Mouse (Mus musculus) MEL (cell line): ENCODE results near the gene Tec. TPM values are rescaled to one million over a fixed set of nuclear protein-coding genes. Genes with fewer than 3 reads are reported as not detected.
A peak's percentile ranks its signal among the peaks of the same experiment; 100 is the strongest.

Source experiments
- DNase-seq: peaks from one replicate; pipeline ENCODE4 v3.0.0; 2011; ENCODE audit warnings: low read depth, low spot score
- H3K27ac ChIP-seq: 2 replicates; pipeline ENCODE4 v1.5.1; 2012; ENCODE audit warnings: low read depth, mild to moderate bottlenecking, control low read depth, low read length, moderate library complexity; ENCODE audit not compliant: control insufficient read depth
- H3K27me3 ChIP-seq, 2 experiments: fragments of 150-350 bp in 1 of 2; sonication (generic) in 1 of 2; 2 replicates each; pipeline ENCODE4 v1.6.1; 2012; ENCODE audit warnings: low read length in 2 of 2, mild to moderate bottlenecking in 2 of 2, improper control_type of control experiment in 1 of 2, moderate library complexity in 1 of 2; ENCODE audit not compliant: insufficient read depth in 2 of 2, control insufficient read depth in 1 of 2
- H3K36me3 ChIP-seq, 2 experiments: 2 replicates each; pipeline ENCODE4 v1.6.1; 2012 to 2014; ENCODE audit warnings: low read length in 2 of 2, improper control_type of control experiment in 1 of 2, inconsistent platforms in 1 of 2, mild to moderate bottlenecking in 1 of 2; ENCODE audit not compliant: insufficient read depth in 2 of 2, control insufficient read depth in 1 of 2
- H3K4me1 ChIP-seq, 2 experiments: fragments of 150-350 bp in 1 of 2; sonication (generic) in 1 of 2; 2 replicates each; pipeline ENCODE4 v1.6.1; 2012; ENCODE audit warnings: low read length in 2 of 2, improper control_type of control experiment in 1 of 2, mild to moderate bottlenecking in 1 of 2; ENCODE audit not compliant: insufficient read depth in 2 of 2, control insufficient read depth in 1 of 2
- H3K4me3 ChIP-seq, 2 experiments: fragments of 150-350 bp in 1 of 2; sonication (generic) in 1 of 2; 2 replicates each; pipeline ENCODE4 v1.5.1; 2012; ENCODE audit warnings: low read depth in 2 of 2, low read length in 2 of 2, mild to moderate bottlenecking in 2 of 2, moderate library complexity in 2 of 2, control low read depth in 1 of 2, improper control_type of control experiment in 1 of 2; ENCODE audit not compliant: control insufficient read depth in 1 of 2, insufficient read depth in 1 of 2
- H3K79me2 ChIP-seq: 2 replicates; pipeline ENCODE4 v1.6.1; 2012; ENCODE audit warnings: mild to moderate bottlenecking, low read length, moderate library complexity; ENCODE audit not compliant: control insufficient read depth, poor library complexity, insufficient read depth
- H3K9ac ChIP-seq: 2 replicates; pipeline ENCODE4 v1.6.1; 2012; ENCODE audit warnings: low read depth, mild to moderate bottlenecking, control low read depth, low read length, moderate library complexity; ENCODE audit not compliant: control insufficient read depth, poor library complexity, severe bottlenecking
- H3K9me3 ChIP-seq: fragments of 150-350 bp; sonication (generic); replicated peaks from 2 replicates; pipeline ENCODE4 v1.6.1; 2012; ENCODE audit warnings: mild to moderate bottlenecking, low read length, improper control_type of control experiment, moderate library complexity; ENCODE audit not compliant: insufficient read depth
- BHLHE40 ChIP-seq: IDR thresholded peaks from 2 replicates; pipeline ENCODE4 v1.6.1; 2012; ENCODE audit warnings: low read depth, mild to moderate bottlenecking, inconsistent platforms, low read length, improper control_type of control experiment, borderline replicate concordance
- CHD1 ChIP-seq: IDR thresholded peaks from 2 replicates; pipeline ENCODE4 v1.6.1; 2012; ENCODE audit warnings: low read depth, mild to moderate bottlenecking, inconsistent platforms, low read length, improper control_type of control experiment
- CHD2 ChIP-seq: IDR thresholded peaks from 2 replicates; pipeline ENCODE4 v1.6.1; 2011; ENCODE audit warnings: low read length, improper control_type of control experiment
- E2F4 ChIP-seq: IDR thresholded peaks from 2 replicates; pipeline ENCODE4 v1.6.1; 2011; ENCODE audit warnings: low read depth, low read length, improper control_type of control experiment, borderline replicate concordance
- ELF1 ChIP-seq: IDR thresholded peaks from 2 replicates; pipeline ENCODE4 v1.6.1; 2014; ENCODE audit warnings: low read depth, mild to moderate bottlenecking, inconsistent platforms, low read length, improper control_type of control experiment, moderate library complexity
- ETS1 ChIP-seq: IDR thresholded peaks from 2 replicates; pipeline ENCODE4 v1.6.1; 2012; ENCODE audit warnings: low read depth, mild to moderate bottlenecking, inconsistent platforms, low read length, improper control_type of control experiment, moderate library complexity
- GATA1 ChIP-seq: IDR thresholded peaks from 2 replicates; pipeline ENCODE4 v1.6.1; 2011; ENCODE audit warnings: low read depth, low read length, improper control_type of control experiment
- HCFC1 ChIP-seq: IDR thresholded peaks from 2 replicates; pipeline ENCODE4 v1.6.1; 2012; ENCODE audit warnings: low read depth, mild to moderate bottlenecking, inconsistent platforms, low read length, improper control_type of control experiment, moderate library complexity
- JUND ChIP-seq: IDR thresholded peaks from 2 replicates; pipeline ENCODE4 v1.6.1; 2011; ENCODE audit warnings: low read depth, mild to moderate bottlenecking, improper control_type of control experiment, low read length
- MAFK ChIP-seq: IDR thresholded peaks from 2 replicates; pipeline ENCODE4 v1.6.1; 2011; ENCODE audit warnings: low read depth, mild to moderate bottlenecking, low read length, improper control_type of control experiment, borderline replicate concordance
- MAX ChIP-seq: IDR thresholded peaks from 2 replicates; pipeline ENCODE4 v1.6.1; 2011; ENCODE audit warnings: low read length, improper control_type of control experiment
- MAZ ChIP-seq: IDR thresholded peaks from 2 replicates; pipeline ENCODE4 v1.6.1; 2012; ENCODE audit warnings: low read depth, mild to moderate bottlenecking, inconsistent platforms, low read length, improper control_type of control experiment
- MEF2A ChIP-seq: IDR thresholded peaks from 2 replicates; pipeline ENCODE4 v1.6.1; 2014; ENCODE audit warnings: low read depth, mild to moderate bottlenecking, inconsistent platforms, low read length, improper control_type of control experiment; ENCODE audit not compliant: poor library complexity, insufficient replicate concordance, severe bottlenecking; ENCODE audit errors: extremely low read depth
- MXI1 ChIP-seq: IDR thresholded peaks from 2 replicates; pipeline ENCODE4 v1.6.1; 2011; ENCODE audit warnings: mild to moderate bottlenecking, low read depth, low read length, improper control_type of control experiment
- MYB ChIP-seq: IDR thresholded peaks from 2 replicates; pipeline ENCODE4 v1.6.1; 2011; ENCODE audit warnings: mild to moderate bottlenecking, low read depth, low read length, improper control_type of control experiment
- MYC ChIP-seq: IDR thresholded peaks from 2 replicates; pipeline ENCODE4 v1.6.1; 2011; ENCODE audit warnings: low read depth, mild to moderate bottlenecking, low read length, improper control_type of control experiment, moderate library complexity
- NELFE ChIP-seq: IDR thresholded peaks from 2 replicates; pipeline ENCODE4 v1.6.1; 2011; ENCODE audit warnings: low read depth, low read length, improper control_type of control experiment
- POLR2A ChIP-seq, 2 experiments: IDR thresholded peaks; 2 replicates each; pipeline ENCODE4 v1.6.1; 2011 to 2012; ENCODE audit warnings: low read length in 2 of 2, mild to moderate bottlenecking in 2 of 2, control low read depth in 1 of 2, improper control_type of control experiment in 1 of 2, low read depth in 1 of 2, moderate library complexity in 1 of 2; ENCODE audit not compliant: control insufficient read depth in 1 of 2, insufficient read depth in 1 of 2, poor library complexity in 1 of 2
- POLR2AphosphoS2 ChIP-seq: IDR thresholded peaks from 2 replicates; pipeline ENCODE4 v1.6.1; 2011; ENCODE audit warnings: low read length, improper control_type of control experiment
- POLR2AphosphoS5 ChIP-seq: IDR thresholded peaks from 2 replicates; pipeline ENCODE4 v1.6.1; 2012; ENCODE audit warnings: low read depth, borderline replicate concordance, mild to moderate bottlenecking, inconsistent platforms, low read length, moderate library complexity, mixed read lengths
- RAD21 ChIP-seq: IDR thresholded peaks from 2 replicates; pipeline ENCODE4 v1.6.1; 2011; ENCODE audit warnings: mild to moderate bottlenecking, low read depth, low read length, improper control_type of control experiment
- RCOR1 ChIP-seq: IDR thresholded peaks from 2 replicates; pipeline ENCODE4 v1.6.1; 2012; ENCODE audit warnings: low read depth, mild to moderate bottlenecking, inconsistent platforms, low read length, improper control_type of control experiment
- UBTF ChIP-seq: IDR thresholded peaks from 2 replicates; pipeline ENCODE4 v1.6.1; 2012; ENCODE audit warnings: low read depth, mild to moderate bottlenecking, inconsistent platforms, low read length, improper control_type of control experiment, moderate library complexity, borderline replicate concordance; ENCODE audit not compliant: insufficient read depth
- USF1 ChIP-seq: IDR thresholded peaks from 2 replicates; pipeline ENCODE4 v1.6.1; 2014; ENCODE audit warnings: low read depth, mild to moderate bottlenecking, inconsistent platforms, low read length, improper control_type of control experiment, moderate library complexity
- USF2 ChIP-seq, 2 experiments: IDR thresholded peaks; 2 replicates each; pipeline ENCODE4 v1.6.1; 2011 to 2012; ENCODE audit warnings: improper control_type of control experiment in 2 of 2, low read length in 2 of 2, borderline replicate concordance in 1 of 2, inconsistent platforms in 1 of 2, low read depth in 1 of 2, mild to moderate bottlenecking in 1 of 2; ENCODE audit not compliant: insufficient read depth in 1 of 2
- ZKSCAN1 ChIP-seq: IDR thresholded peaks from 2 replicates; pipeline ENCODE4 v1.6.1; 2012; ENCODE audit warnings: low read depth, mild to moderate bottlenecking, inconsistent platforms, low read length, improper control_type of control experiment, moderate library complexity
- ZMIZ1 ChIP-seq: IDR thresholded peaks from 2 replicates; pipeline ENCODE4 v1.6.1; 2012; ENCODE audit warnings: low read depth, mild to moderate bottlenecking, inconsistent platforms, low read length, improper control_type of control experiment, moderate library complexity
- polyA plus RNA-seq, 2 experiments: library from polyadenylated mRNA; stranded (reverse) in 1 of 2; unstranded in 1 of 2; fragments of >175 nt in 1 of 2; fragments of >200 nt in 1 of 2; gene quantifications; 2 replicates each; pipeline versions ENCODE4 v1.2.1 to v1.2.4; 2012; ENCODE audit warnings: low replicate concordance in 2 of 2, low read depth in 1 of 2; ENCODE audit not compliant: insufficient read length in 2 of 2, insufficient read depth in 1 of 2, missing spikeins in 1 of 2
- total RNA-seq: library from RNA; depleted of rRNA; stranded (reverse); fragments of 300-350 nt; gene quantifications from 2 replicates; pipeline ENCODE4 v1.2.3, GENCODE M21; 2012

Tec gene
- total and polyA plus RNA-seq, 3 experiments: 44.8 to 61.1 TPM; not detected in 1

- TF ChIP-seq BHLHE40 (no peak), POLR2AphosphoS5 (no peak), GATA1 (no peak), USF1 (no peak), JUND (no peak), ETS1 (no peak), MAX (no peak), POLR2AphosphoS2 (no peak), ZKSCAN1 (no peak), MAZ (no peak), HCFC1 (no peak), MAFK (no peak), ZMIZ1 (no peak), POLR2A (IDR thresholded peaks at IDR 0.05; ENCODE audit: control insufficient read depth in 1 of 2, insufficient read depth in 1 of 2, low read depth in 1 of 2, low read length in 2 of 2, poor library complexity in 1 of 2) (no peak), ELF1 (no peak), E2F4 (no peak)
- H3K4me1 ChIP-seq: peaks cover 33 to 51% of the 10 kb centered on the region in 2 experiments
These were observed 51.8 kb downstream of the Tec start for GRCm38 (mm10) chr5:72816491-72816890.

GRCm38 (mm10) chr5:72816046-72816445, 52.2 kb downstream of the Tec start:
- H3K9ac ChIP-seq: no peak overlapping the region; the same call in 1 of the 2 replicates
- peaks cover 29 to 64% of the 10 kb centered on the region in 2 experiments for H3K36me3 ChIP-seq
- H3K27me3 ChIP-seq: no peaks in the 10 kb centered on the region
- peak overlapping the region; percentile 57; the same call in 1 of the 2 replicates for H3K27ac ChIP-seq
- H3K4me3 ChIP-seq: no peak overlapping the region
- peaks cover 21% of the 10 kb centered on the region for H3K79me2 ChIP-seq
- TF ChIP-seq MYB (no peak), UBTF (no peak), MAZ (no peak), CHD1 (no peak), POLR2AphosphoS5 (no peak), MYC (no peak), MEF2A (no peak), MXI1 (no peak), RCOR1 (no peak), NELFE (no peak), ETS1 (no peak), CHD2 (no peak), USF2 (IDR thresholded peaks at IDR 0.05; ENCODE audit: borderline replicate concordance in 1 of 2, insufficient read depth in 1 of 2, low read depth in 1 of 2, low read length in 2 of 2) (no peak), RAD21 (no peak), MAFK (no peak)
- TF ChIP-seq, all 39 proteins: peak for 0
- Histone ChIP-seq H3K9me3 (no peaks in the 10 kb centered on the region), H3K4me1 (peaks cover 33 to 48% of the 10 kb centered on the region in 2 experiments)
- DNase-seq: no peak

More at GRCm38 (mm10) chr5:72816491-72816890, 51.8 kb downstream of the Tec start:
- no peak for DNase-seq
- Histone ChIP-seq H3K9ac (peak overlapping the region; percentile 46), H3K27me3 (no peaks in the 10 kb centered on the region), H3K27ac (peak overlapping the region; percentile 87), H3K9me3 (no peaks in the 10 kb centered on the region), H3K4me3 (no peak overlapping the region), H3K79me2 (peaks cover 21% of the 10 kb centered on the region), H3K36me3 (peaks cover 31 to 68% of the 10 kb centered on the region in 2 experiments)
